Mouse (Mus musculus) monocyte, adult 5-6 weeks (primary cell): ENCODE measurements around the gene Dcps. TPM values are rescaled to one million over a fixed set of nuclear protein-coding genes. Genes with fewer than 3 reads are reported as not detected.
A peak's percentile ranks its signal among the peaks of the same experiment; 100 is the strongest.

Source experiments
- ATAC-seq: fragments of 153-309, 156-312 bp; replicated peaks from 2 replicates; pipeline ENCODE4 v1.8.0; 2017; ENCODE audit warnings: mild to moderate bottlenecking; ENCODE audit not compliant: low TSS enrichment, insufficient number of reproducible peaks, severe bottlenecking, poor library complexity, low FRiP score
- total RNA-seq: library from RNA; stranded (forward); fragments of 200-1000, 200-491, 200-594 nt; gene quantifications from 3 replicates; pipeline ENCODE4 v1.2.3, GENCODE M21; 2017

The Dcps gene
- total RNA-seq, 1 experiment from 2014 or later = 26.1 TPM

DNA sequence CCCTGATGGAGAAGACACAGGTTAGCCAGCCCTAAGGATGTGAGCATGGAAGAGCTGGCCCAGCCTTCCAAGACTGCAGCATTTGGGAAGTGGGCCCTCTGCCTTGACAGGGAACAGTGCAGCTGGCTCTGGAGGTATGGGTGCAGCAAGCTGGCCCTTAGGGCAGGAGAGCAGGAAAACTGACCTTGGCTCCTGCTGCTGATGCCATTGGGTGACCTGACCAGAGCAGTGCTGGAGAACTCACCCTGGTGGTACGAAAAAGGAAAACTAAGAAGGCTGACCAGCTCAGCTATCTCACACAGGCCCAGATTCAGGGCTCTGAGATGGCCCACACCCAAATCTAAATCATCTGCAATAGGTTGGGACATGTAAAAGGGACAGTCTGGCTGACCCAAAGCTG is 30.0 kb downstream of the Dcps start:
- ATAC-seq = no peak

DNA sequence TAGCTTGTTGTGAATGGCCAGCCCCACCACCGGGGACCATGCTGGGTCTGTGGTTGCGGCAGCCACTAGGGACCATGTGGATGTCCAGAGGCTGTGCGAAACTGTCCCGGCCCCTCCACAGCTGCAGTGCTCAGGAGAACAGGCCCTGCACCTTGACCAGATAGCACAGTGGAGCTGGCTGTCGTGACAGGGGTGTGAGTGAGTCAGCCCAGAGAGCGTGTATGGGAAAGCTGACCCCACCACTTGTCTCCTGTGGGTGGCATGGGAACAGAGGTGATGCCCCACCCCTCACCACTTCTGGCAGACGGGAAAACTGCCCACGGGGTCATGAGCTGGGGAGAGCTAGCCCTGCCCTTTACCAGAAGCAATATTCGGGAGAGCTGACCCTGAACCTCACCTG is 30.7 kb downstream of the Dcps start:
- ATAC-seq = no peak

DNA sequence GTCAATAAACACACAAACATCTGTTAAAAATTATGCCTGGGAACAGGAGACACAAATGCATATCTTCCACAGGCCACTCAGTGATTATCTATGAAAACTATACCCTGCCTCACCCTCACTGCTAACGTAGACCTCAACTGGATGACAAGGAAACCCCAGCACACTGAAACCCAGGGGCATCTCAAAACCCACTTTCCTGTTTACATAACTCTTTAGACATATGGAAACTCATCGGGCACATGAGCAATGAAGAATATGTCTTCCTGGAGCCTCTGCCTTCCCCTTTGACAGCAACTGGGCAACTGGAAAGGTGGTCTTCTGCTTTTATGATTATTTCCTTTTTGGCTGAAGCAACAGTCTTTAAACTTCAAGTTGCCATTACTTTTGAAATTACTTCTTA is 33.6 kb downstream of the Dcps start:
- ATAC-seq = no peak

DNA sequence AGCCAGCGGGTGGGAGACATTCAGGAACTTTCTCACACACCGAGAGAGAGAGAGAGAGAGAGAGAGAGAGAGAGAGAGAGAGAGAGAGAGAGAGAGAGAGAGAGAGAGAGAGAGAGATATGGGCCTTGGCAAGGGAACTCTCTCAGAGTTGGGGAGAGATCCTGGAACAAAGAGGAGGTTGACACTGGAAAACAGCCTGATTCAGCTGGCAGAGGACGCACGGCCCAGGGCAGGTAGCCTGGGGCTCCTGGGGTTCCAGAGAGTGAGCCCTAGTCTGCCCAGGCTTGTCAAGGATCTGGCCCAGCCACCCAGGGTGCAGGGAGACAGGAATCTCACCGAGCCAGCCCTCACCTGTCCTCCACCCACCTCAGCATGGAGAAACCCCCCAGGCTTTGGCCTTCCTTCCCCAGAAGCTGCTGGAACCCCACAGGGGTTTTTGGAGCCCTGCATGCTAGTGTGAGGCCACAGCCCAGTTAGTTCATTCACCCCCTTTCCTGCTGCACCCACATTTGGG is 36.6 kb downstream of the Dcps start:
- ATAC-seq = no peak

DNA sequence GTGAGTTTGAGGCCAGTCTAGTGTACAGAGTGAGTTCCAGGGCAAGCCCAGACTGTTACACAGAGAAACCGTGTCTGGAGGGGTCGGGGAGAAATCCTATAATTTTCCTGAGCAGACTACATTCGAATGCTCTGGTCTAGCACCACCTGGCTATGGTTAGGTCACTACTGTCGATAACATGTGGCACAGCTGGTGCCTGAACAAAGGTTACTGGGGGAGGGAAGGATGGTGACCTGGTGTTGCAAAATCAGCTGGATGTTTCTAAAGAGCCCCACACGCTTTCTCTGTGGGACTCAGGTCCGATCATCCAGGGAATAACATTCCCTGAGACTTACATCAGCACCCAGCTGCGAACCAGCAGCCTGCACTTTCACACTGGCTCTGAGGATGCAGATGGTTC is 37.8 kb downstream of the Dcps start:
- no peak for ATAC-seq

DNA sequence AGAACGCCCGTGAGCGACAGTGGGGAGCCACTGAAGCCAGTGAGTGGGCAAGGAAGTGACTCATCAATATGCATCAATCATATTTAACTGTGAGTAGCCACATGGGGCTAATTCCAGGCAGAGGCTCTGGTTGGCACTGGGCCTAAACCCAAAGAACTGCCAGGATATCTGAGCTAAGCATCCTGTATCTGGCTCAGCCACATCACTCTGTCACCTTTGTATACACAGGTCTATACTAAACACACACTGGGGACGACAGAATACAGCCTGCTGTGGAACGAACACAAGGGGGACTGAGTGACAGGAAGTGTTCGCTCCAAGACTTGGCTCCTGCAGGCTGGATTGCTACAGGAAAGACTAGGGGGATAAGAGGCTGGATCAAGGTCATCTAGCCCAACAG is 40.3 kb downstream of the Dcps start:
- no peak for ATAC-seq

DNA sequence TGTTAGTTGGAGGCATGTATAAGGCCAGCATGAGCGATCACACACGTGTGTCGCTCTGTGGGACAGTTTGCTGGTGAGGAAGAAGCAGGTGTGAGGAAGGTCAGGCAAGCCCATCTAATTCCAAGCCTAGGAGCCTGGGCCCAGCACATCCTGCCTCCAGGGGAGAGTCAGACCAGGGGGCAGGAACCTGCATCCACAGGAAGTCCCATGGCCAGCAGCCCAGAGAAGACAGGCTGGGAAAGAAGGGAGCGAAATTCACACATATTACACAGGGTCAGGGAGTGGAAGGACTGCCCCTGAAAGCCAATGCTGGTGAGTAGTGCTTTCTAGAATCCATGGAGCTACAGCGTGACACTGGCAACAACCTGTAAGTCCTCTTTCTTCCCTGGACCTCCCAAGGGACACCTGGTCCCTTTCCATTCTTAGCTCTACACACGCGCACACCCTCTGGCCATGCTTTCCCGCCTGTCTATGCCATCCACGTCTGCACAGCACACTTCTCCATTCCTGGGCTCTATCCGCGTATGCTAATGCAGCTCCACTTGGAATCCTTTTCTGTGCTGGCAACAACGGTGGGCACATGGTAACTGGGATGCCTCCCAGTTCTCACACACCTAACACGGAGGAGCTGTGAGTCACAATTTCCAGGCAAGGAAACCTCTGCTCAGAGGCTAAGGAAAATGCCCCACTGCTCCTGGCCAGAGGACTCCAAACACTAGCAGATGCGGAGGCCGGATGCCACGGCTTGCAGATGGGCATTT is 44.0 kb downstream of the Dcps start:
- ATAC-seq = no peak

DNA sequence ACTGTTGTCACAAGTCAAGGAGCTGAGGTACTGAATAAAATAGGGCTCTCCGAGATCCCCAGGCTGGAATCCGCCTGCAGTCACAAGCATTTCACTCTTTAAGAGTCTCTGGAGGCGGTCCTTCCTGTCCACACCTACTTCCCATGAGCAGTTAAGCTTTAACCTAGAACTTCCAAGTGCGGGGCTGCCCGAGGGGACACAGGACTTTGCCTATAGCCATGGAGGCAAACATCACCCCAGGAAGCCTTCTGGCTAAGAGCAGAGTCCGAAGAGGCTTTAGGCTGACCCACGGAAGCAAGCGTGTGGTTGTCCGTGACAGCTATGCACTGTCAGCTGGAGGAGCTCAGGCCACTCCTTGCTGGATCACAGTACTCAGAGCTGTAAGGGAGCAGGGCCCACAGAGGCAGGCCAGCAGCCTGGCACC is 46.9 kb downstream of the Dcps start:
- no peak for ATAC-seq

DNA sequence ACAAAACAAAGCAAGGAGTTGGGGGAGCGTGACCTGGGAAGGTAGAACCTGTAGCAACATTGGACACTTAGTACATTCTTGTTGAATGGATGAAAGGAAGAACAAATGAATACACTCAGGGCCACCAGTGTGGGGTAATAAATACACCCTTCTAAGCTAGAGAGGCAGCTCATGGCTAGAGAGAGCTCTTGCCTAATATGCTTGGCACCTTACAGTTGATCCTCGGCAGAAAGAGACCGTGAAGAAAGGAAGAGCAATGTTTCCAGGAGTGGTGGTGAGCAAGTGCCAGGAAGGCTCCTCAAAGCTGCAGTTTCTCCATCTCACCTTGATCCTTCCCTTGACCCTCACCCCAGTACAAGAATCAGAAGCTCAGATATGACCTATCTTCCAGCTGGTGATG is 47.3 kb downstream of the Dcps start:
- ATAC-seq = no peak

DNA sequence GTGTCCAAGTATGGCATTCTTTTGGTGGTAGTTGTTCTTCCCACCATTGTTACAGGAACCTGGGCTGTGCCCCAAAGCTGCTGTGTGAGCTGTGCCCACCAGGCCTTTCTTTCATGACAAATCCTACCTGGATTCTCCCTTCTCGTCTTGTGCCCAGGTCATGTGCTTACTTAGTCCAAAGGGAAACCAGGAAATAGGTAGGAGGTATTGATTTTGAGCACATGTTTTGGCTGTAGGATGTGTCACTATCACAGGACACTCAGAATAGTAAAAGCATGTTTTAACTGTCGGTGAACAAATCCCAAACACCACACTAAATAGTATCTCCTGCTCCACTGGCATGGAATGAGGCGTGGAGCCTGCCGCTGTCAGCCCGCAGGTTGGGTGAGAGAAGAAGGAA is 48.3 kb downstream of the Dcps start:
- no peak for ATAC-seq

DNA sequence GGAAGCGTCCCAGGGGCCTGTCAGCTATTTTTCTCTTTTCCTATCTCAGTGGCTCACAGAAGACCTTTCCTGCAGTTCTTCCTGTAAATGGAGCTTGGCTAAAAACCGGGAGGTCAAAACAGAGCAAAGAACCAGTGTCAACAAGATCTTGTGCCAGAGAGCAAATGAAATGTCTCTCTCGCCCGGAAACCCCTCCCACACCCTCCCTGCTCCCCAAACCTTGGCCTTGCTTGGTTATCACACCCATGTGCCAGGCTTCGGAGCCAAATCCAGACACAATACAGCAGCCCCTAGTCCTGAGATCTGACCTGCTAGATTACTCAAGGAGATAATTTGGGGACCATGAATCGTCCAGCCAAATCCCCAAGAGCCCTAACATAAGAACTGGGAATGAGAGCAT is 48.7 kb downstream of the Dcps start:
- ATAC-seq = no peak

DNA sequence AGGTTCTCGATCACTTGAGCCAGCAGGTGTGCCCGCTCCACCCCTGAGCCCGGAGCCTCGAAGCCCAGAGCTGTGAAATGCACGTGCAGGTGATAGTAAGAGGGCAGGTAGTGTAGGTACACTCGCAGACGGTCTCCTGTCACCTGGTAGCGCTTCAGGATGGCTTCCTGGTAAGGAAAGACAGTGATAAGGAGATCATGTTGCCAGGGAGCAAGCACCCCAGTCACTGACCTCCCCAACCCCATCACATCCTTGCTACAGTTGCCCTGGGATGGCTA is 51.2 kb downstream of the Dcps start:
- ATAC-seq = no peak

DNA sequence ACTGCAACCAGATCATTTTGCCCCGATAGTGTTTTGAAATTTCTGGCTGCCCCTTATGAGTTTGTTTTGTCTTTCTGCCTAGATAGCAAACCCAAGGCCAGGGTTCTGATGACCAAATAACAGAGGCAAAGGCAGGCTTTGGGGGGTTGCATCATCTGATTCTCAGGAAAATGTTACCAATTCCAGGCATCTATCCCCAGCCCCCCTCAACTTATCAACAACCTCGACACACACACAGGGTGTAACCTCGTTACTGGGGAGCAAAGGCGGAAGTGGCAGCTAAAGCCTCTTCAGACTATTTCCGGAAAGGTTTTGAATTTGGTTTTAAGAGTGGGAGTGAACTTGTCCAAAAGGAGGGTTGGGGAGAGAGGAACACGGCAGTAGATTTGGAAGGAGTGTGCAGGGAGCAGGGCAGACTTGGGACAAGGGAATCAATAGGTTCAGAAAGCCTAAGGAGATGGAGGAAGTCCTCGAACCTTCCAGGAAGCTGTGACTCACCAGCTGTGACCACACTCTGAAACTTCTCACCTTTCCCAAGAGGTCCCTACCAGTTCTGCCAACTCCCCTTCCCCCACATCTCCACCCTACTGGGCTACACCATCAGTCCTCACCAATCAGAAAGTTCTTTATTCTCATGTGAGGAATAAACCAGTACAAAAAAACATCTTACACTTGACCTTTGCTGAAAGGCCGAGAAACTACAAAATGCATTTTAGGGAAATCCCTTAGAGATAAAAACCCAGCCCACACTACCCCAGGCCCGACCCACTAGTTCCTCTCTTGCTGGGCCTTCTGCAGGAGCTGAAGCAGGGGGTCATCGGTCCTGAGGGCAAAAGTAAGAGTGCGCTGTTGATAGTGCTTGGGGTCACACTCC is 51.8 kb downstream of the Dcps start:
- ATAC-seq = peak; percentile 86

DNA sequence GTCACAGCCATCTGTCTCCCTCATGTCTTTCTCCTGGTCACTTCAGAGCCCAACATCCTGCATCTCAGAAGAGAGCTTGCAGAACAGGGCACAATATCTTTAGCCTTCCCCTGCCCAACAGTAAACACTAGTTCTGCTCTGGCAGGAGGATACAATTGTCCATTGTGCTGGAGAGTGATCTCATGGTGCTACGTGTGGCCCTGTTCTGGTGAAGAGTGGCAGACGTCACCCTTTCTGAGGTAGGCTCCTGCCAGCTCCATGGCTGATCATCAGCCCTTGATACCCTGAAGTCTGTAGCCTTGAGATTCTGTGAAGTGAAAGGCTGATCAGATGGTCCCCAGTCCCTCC is 52.4 kb downstream of the Dcps start:
- 0 out of 2 replicates have a peak, but pooled peaks have one; percentile 15 for ATAC-seq

DNA sequence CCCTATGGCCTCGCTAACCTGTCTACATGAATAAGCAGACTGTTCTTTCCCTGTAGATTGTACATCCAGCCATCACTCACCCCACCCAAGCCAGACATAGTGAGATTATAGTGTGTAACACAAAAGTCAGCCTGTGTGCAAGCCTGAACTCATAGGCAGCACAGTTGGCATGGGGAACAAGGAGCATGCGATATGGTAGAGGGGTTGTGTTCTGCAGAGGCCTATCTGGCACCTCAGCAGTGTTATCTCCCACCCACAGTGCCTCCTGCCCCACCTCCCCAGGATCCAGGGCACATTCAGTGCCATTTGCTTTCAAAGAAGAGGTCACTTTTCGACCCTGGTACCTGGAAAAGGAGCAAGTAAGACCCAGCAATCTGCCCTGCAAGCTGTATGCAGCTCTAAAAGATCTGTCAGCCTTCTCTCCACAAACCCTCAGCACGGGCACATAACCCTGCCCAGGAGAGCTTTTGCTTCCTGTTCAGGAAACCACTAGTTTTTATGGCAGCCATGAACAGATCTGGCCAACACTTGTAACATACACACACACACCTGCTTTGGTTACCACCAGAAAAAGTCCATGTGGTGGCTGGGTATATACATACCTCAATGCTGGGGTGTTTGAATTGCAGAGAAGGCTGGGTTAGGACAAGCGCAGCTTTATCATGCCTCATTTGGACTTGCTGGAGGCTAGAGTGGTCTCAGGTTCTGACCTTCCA is 53.2 kb downstream of the Dcps start:
- no peak for ATAC-seq

DNA sequence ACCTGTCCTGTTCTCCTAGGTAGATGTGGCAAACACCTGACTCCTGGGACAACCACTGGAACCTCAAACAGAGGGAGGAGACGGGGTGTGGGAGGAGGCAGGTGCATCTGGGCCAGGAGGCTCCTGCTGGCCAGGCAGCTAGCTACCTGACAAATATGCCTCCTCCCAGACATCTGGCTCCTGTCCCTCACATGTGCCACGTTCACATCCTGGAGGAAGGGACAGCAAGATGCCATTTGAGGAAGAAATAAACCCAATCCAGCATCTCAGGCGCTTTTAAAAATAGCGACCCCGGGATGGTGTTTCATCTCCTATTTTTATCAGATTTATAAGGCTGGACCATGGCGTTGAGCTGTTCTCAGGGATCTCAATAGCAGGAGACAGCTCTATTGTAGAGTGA is 56.7 kb downstream of the Dcps start, which contains the start of gene St3gal4:
TSS of gene St3gal4 (minus strand) at position 101 of the 400 bp plus-strand sequence.
- no peak for ATAC-seq

DNA sequence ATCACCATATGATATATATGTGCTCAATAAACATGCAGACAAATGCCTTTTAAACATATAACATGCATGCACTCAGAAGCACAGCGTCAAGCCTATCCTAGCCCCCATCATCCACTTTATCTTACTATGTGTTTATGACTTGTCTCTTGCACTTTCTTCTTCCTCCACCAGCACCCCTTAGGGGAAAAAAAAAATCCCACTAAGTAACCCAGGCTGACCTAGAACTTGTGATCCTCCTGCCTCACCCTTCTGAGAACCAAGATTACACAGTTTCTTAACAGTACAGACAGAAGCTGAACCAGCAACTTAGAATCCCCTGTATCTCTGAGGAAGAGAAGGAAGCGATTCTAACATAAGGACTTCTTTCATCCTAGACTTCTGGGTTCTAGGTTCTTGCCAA is 57.3 kb downstream of the Dcps start:
- no peak for ATAC-seq

DNA sequence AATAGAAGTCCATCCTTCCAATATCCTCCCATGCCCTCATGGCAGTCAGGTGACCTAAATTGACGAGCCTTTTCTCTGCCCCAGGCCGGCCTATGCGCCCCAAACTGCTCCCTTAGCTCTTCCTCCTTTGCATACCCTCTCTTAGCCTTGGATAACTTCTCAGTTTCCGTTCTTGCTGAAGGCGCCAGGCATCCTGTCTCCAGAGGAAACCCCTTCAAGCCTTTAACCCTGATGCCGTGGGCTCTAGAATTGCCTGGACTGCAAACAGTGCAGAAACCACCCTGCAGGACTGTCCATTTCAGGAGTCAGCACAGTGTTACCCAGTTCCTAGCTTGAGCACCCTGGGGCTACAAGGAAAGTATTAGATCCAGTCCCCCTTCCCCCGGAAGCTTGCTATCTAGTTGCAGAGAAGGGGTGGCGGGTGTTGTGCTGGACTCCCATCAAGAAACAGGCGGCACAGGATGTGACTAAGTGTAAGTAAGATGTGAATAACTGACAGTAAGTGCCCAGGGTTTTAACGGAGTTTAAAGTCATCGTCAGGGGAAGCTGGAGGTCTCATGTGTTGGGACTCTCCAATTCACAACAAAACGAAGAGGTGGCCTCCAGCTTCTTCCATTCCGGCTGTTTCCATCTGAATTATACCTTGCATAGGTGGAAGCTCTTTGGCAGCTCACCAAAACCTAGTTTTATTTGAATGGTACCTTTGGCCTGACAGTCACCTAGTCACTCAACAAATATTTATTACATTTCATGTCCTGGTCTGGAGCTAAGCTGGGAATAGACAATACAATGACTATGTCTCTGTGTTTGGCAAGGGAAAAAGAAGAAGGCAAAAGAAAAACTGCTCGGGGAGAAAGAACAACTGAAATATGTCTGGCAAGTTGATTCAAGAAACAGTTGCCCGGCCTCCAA is 58.2 kb downstream of the Dcps start:
- ATAC-seq = 0 out of 2 replicates have a peak, but pooled peaks have one; percentile 32
